Mouse (Mus musculus) limb, embryonic 10.5 days (tissue): ENCODE measurements around the gene Mafg. TPM values are rescaled to one million over a fixed set of nuclear protein-coding genes. Genes with fewer than 3 reads are reported as not detected.

ENCODE experiments used
- DNase-seq: peaks from one replicate; pipeline ENCODE4 v3.0.0-alpha.2; 2017; ENCODE audit warnings: low spot score
- H3K27ac ChIP-seq: fragments of 300-500 bp; sonication (generic); 2 replicates; pipeline ENCODE4 v1.5.1; 2016; ENCODE audit warnings: mild to moderate bottlenecking
- H3K27me3 ChIP-seq: fragments of 300-500 bp; sonication (generic); 2 replicates; pipeline ENCODE4 v1.6.1; 2016; ENCODE audit warnings: low read depth, mild to moderate bottlenecking; ENCODE audit not compliant: poor library complexity, severe bottlenecking
- H3K36me3 ChIP-seq: fragments of 300-500 bp; sonication (generic); 2 replicates; pipeline ENCODE4 v1.6.1; 2016; ENCODE audit warnings: mild to moderate bottlenecking, moderate library complexity
- H3K4me1 ChIP-seq: fragments of 300-500 bp; sonication (generic); 2 replicates; pipeline ENCODE4 v1.6.1; 2016
- H3K4me3 ChIP-seq: fragments of 300-500 bp; sonication (generic); 2 replicates; pipeline ENCODE4 v1.5.1; 2016; ENCODE audit warnings: mild to moderate bottlenecking, moderate library complexity
- H3K9me3 ChIP-seq: fragments of 300-500 bp; sonication (generic); replicated peaks from 2 replicates; pipeline ENCODE4 v1.6.1; 2016; ENCODE audit warnings: mild to moderate bottlenecking
- WGBS: fragments of 180-500 bp; shearing (Covaris S2); methylation state at CpG from one replicate; pipeline ENCODE4 v1.1.7; 2016; 5-methylcytosine and 5-hydroxymethylcytosine counted together
- polyA plus RNA-seq: library from polyadenylated mRNA; unstranded; fragments of >200 nt; fragmentation: Nextera tagmentation; extraction: Ambion mirVana; gene quantifications from 2 replicates; pipeline ENCODE4 v1.2.1, GENCODE M21; 2016

The Mafg gene
- polyA plus RNA-seq, 1 experiment from 2014 or later = 25.9 TPM

- no peak for DNase-seq
- Histone ChIP-seq H3K36me3 (peaks cover 71% of the 10 kb centered on the region), H3K27ac (peak within 1 kb of the TSS; percentile 79), H3K9me3 (no peaks in the 10 kb centered on the region), H3K27me3 (no peaks in the 10 kb centered on the region), H3K4me3 (peak within 1 kb of the TSS; percentile 87), H3K4me1 (peaks cover 33% of the 10 kb centered on the region)
- 23% methylated on average over 5 of the region's 5 CpGs for WGBS
These were observed 8.1 kb downstream of the Mafg start, which contains the start of gene Sirt7 for GRCm38 (mm10) chr11:120625152-120625775. Gene Sirt7, minus strand, starts transcription at chr11:120625240.

- peak; percentile 90 for DNase-seq
- no peaks in the 10 kb centered on the region for H3K9me3 ChIP-seq
- peak overlapping the region; percentile 87 for H3K4me3 ChIP-seq
- H3K27ac ChIP-seq = peak overlapping the region; percentile 79
- H3K4me1 ChIP-seq = peaks cover 28% of the 10 kb centered on the region
- H3K36me3 ChIP-seq = peaks cover 71% of the 10 kb centered on the region
- H3K27me3 ChIP-seq = no peaks in the 10 kb centered on the region
- 0% methylated on average over 53 of the region's 53 CpGs for WGBS
These were observed 8.7 kb downstream of the Mafg start for GRCm38 (mm10) chr11:120624680-120625111.

DNA sequence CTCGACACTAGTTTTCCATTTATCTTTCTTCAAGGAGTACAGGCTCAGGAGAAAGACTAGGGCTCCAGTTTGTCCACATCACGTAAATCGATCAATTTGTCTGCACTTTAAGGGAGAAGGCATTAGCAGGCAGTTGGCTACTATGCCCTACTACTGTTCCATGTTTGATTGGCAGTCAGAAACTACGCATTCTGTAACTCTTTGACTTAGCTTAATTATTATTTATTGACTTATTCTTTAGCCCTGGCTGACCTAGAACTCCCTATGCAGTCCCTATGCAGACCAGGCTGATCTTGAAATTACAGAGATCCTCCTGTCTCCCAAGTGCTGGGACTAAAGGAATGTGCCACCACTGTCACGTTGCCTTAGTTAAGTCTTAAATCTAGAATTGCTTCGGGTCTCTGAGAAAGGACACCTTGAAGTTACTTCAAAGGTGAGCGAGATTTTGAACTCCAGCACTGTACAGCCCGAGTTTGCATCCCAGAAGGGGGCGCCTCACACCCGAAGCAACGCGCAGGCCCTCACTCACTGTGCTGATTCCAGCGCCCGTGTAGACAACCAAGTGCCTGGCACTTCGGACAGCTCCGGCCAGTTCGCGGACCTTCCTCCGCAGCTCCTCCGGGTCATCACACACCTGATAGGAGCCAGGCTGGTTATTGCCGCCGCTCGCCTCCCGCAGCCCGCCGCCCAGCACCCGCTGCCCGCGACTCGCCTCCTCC, 9.3 kb downstream of the Mafg start:
- WGBS = 13% methylated on average over 30 of the region's 30 CpGs

DNA sequence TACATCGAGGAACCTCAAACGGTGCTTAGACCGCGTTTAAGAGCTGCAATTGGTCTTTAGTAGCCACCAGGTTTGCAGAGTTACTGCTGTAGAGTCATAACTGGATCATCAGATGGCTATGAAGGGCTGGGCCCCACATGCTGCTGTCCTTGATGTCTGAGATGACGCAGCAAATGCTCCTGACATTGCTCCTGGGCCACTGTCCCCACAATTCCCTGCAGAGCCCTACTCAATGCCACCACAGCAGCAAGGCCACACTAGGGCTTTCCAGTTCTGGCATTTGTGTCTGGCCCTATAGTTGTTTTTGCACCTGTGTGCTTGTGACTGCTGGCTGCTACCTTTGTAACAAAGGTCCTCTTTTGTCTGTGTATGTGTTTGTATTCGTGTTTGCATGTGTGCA, 10.6 kb downstream of the Mafg start:
- peaks cover 73% of the 10 kb centered on the region for H3K36me3 ChIP-seq
- 93% methylated on average over 6 of the region's 6 CpGs for WGBS
- peaks cover 26% of the 10 kb centered on the region for H3K4me1 ChIP-seq
- no peak overlapping the region for H3K4me3 ChIP-seq
- no peaks in the 10 kb centered on the region for H3K27me3 ChIP-seq
- H3K27ac ChIP-seq = no peak overlapping the region
- no peaks in the 10 kb centered on the region for H3K9me3 ChIP-seq
- DNase-seq = no peak

More for the DNA sequence above, 9.3 kb downstream of the Mafg start:
- H3K4me3 ChIP-seq = peak overlapping the region; percentile 87
- H3K36me3 ChIP-seq = peaks cover 70% of the 10 kb centered on the region
- no peaks in the 10 kb centered on the region for H3K9me3 ChIP-seq
- peak overlapping the region; percentile 79 for H3K27ac ChIP-seq
- peaks cover 22% of the 10 kb centered on the region for H3K4me1 ChIP-seq
- DNase-seq = peak; percentile 74
- no peaks in the 10 kb centered on the region for H3K27me3 ChIP-seq

DNA sequence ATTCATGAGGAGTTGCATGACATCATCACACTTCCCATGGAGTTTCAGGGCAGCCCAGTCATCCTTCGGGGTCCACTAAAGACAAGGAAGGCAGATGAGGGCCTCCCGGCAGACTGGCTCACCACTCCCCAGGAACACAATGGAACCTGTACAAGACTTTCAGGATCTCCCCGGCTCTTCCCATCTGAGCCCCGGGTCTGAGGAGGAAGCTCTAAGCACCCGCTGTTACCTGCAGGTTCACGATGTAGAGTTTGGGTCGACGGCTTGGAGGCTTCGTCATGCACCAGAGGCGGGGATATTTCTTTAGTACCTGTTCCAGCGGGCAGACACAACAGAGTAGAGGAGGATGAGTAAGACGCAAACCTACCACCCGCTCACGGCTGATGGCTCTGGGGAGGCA, 13.2 kb downstream of the Mafg start:
- no peaks in the 10 kb centered on the region for H3K27me3 ChIP-seq
- no peak for DNase-seq
- H3K4me1 ChIP-seq = peaks cover 33% of the 10 kb centered on the region
- no peak overlapping the region for H3K27ac ChIP-seq
- H3K36me3 ChIP-seq = peaks cover 65% of the 10 kb centered on the region
- no peak overlapping the region for H3K4me3 ChIP-seq
- 95% methylated on average over 14 of the region's 14 CpGs for WGBS
- H3K9me3 ChIP-seq = no peaks in the 10 kb centered on the region

- 94% methylated on average over 25 of the region's 25 CpGs for WGBS
- H3K4me1 ChIP-seq = peaks cover 22% of the 10 kb centered on the region
- no peak for DNase-seq
- no peak overlapping the region for H3K27ac ChIP-seq
- peaks cover 76% of the 10 kb centered on the region for H3K36me3 ChIP-seq
- H3K4me3 ChIP-seq = 0 out of 2 replicates have a peak overlapping the region, but pooled peaks have one; percentile 85
- H3K9me3 ChIP-seq = no peaks in the 10 kb centered on the region
- no peaks in the 10 kb centered on the region for H3K27me3 ChIP-seq
These were observed 14.5 kb downstream of the Mafg start for GRCm38 (mm10) chr11:120618619-120619535.

GRCm38 (mm10) chr11:120617519-120618112, 15.8 kb downstream of the Mafg start, which contains the start of gene Pcyt2:
Gene Pcyt2, minus strand, starts transcription at chr11:120617936.
- peak; percentile 93 for DNase-seq
- Histone ChIP-seq H3K27me3 (no peaks in the 10 kb centered on the region), H3K27ac (peak within 1 kb of the TSS; percentile 90), H3K36me3 (peaks cover 80% of the 10 kb centered on the region), H3K4me3 (peak within 1 kb of the TSS; percentile 85), H3K4me1 (peaks cover 20% of the 10 kb centered on the region), H3K9me3 (no peaks in the 10 kb centered on the region)
- 1% methylated on average over 56 of the region's 56 CpGs for WGBS

- peaks cover 81% of the 10 kb centered on the region for H3K36me3 ChIP-seq
- H3K4me1 ChIP-seq = peaks cover 20% of the 10 kb centered on the region
- H3K27ac ChIP-seq = peak overlapping the region; percentile 90
- no peaks in the 10 kb centered on the region for H3K27me3 ChIP-seq
- peak overlapping the region; percentile 85 for H3K4me3 ChIP-seq
- WGBS = 51% methylated on average over 4 of the region's 4 CpGs
- no peak for DNase-seq
- no peaks in the 10 kb centered on the region for H3K9me3 ChIP-seq
These were observed 16.6 kb downstream of the Mafg start for GRCm38 (mm10) chr11:120616617-120617294.

- peaks cover 20% of the 10 kb centered on the region for H3K4me1 ChIP-seq
- no peaks in the 10 kb centered on the region for H3K9me3 ChIP-seq
- no peak for DNase-seq
- 95% methylated on average over 11 of the region's 11 CpGs for WGBS
- no peak overlapping the region for H3K27ac ChIP-seq
- H3K36me3 ChIP-seq = peaks cover 81% of the 10 kb centered on the region
- peak overlapping the region; percentile 16; the same call in 1 of the 2 replicates for H3K4me3 ChIP-seq
- H3K27me3 ChIP-seq = no peaks in the 10 kb centered on the region
These were observed 17.7 kb downstream of the Mafg start for GRCm38 (mm10) chr11:120615606-120616203.

GRCm38 (mm10) chr11:120615167-120615566, 18.2 kb downstream of the Mafg start:
- H3K9me3 ChIP-seq = no peaks in the 10 kb centered on the region
- no peak overlapping the region for H3K4me3 ChIP-seq
- H3K4me1 ChIP-seq = peaks cover 20% of the 10 kb centered on the region
- H3K36me3 ChIP-seq = peaks cover 81% of the 10 kb centered on the region
- H3K27me3 ChIP-seq = no peaks in the 10 kb centered on the region
- DNase-seq = no peak
- WGBS = 95% methylated on average over 6 of the region's 6 CpGs
- H3K27ac ChIP-seq = no peak overlapping the region

GRCm38 (mm10) chr11:120613976-120614375, 19.4 kb downstream of the Mafg start:
- no peak overlapping the region for H3K4me3 ChIP-seq
- no peak overlapping the region for H3K27ac ChIP-seq
- H3K36me3 ChIP-seq = peaks cover 82% of the 10 kb centered on the region
- WGBS = 90% methylated on average over 8 of the region's 8 CpGs
- no peaks in the 10 kb centered on the region for H3K9me3 ChIP-seq
- peaks cover 25% of the 10 kb centered on the region for H3K4me1 ChIP-seq
- H3K27me3 ChIP-seq = peaks cover 10% of the 10 kb centered on the region
- DNase-seq = no peak
